Mouse (Mus musculus) liver, postnatal 0 days (tissue): ENCODE data around the gene Ptpn7. TPM values are rescaled to one million over a fixed set of nuclear protein-coding genes. Genes with fewer than 3 reads are reported as not detected.

Experiments
- ATAC-seq: fragments of 200-750 bp; cut with Nextera tagmentation; 2 replicates; pipeline ENCODE4 v1.8.0; 2017; ENCODE audit warnings: mild to moderate bottlenecking, moderate library complexity
- DNase-seq: peaks from one replicate; pipeline ENCODE4 v3.0.0-alpha.2; 2016
- H3K27ac ChIP-seq: fragments of 300-500 bp; sonication (generic); 2 replicates; pipeline ENCODE4 v1.5.1; 2014; ENCODE audit warnings: antibody characterized with exemption, moderate library complexity, mild to moderate bottlenecking, low read depth
- H3K27me3 ChIP-seq: fragments of 300-500 bp; sonication (generic); 2 replicates; pipeline ENCODE4 v1.6.1; 2014; ENCODE audit warnings: low read length, control low read depth, mixed read lengths; ENCODE audit not compliant: insufficient read depth
- H3K36me3 ChIP-seq: fragments of 300-500 bp; sonication (generic); replicated peaks from 2 replicates; pipeline ENCODE4 v1.6.1; 2014; ENCODE audit warnings: mild to moderate bottlenecking, control low read depth, low read length, moderate library complexity, mixed read lengths; ENCODE audit not compliant: insufficient read depth
- H3K4me1 ChIP-seq: fragments of 300-500 bp; sonication (generic); 2 replicates; pipeline ENCODE4 v1.6.1; 2014; ENCODE audit warnings: antibody characterized with exemption, mild to moderate bottlenecking, control low read depth; ENCODE audit not compliant: insufficient read depth
- H3K4me2 ChIP-seq: fragments of 300-500 bp; sonication (generic); 2 replicates; pipeline ENCODE4 v1.6.1; 2014; ENCODE audit warnings: low read depth, mild to moderate bottlenecking, low read length, moderate library complexity, mixed read lengths
- H3K4me3 ChIP-seq: fragments of 300-500 bp; sonication (generic); 2 replicates; pipeline ENCODE4 v1.5.1; 2014; ENCODE audit warnings: low read depth, low read length
- H3K9ac ChIP-seq: fragments of 300-500 bp; sonication (generic); replicated peaks from 2 replicates; pipeline ENCODE4 v1.6.1; 2014; ENCODE audit warnings: mild to moderate bottlenecking, moderate library complexity
- H3K9me3 ChIP-seq: fragments of 300-500 bp; sonication (generic); 2 replicates; pipeline ENCODE4 v1.6.1; 2016; ENCODE audit warnings: mild to moderate bottlenecking, control low read depth, low read length, mixed read lengths
- CTCF ChIP-seq: sonication (generic); IDR thresholded peaks from 2 replicates; pipeline ENCODE4 v1.5.1; 2016; ENCODE audit warnings: antibody characterized with exemption, low read depth
- EP300 ChIP-seq: IDR thresholded peaks from 2 replicates; pipeline ENCODE4 v1.6.1; 2016; ENCODE audit warnings: antibody characterized with exemption, low read depth, mild to moderate bottlenecking
- WGBS: fragments of 180-500 bp; shearing (Covaris S2); extraction: QIAGEN DNeasy Blood & Tissue Kit; methylation state at CpG from one replicate; pipeline ENCODE4 v1.1.7; 2014; ENCODE audit not compliant: insufficient replicate concordance; 5-methylcytosine and 5-hydroxymethylcytosine counted together
- polyA plus RNA-seq: library from polyadenylated mRNA; unstranded; fragments of >200 nt; fragmentation: Nextera tagmentation; extraction: Ambion mirVana; gene quantifications from 2 replicates; pipeline ENCODE4 v1.2.1, GENCODE M21; 2015

Gene Ptpn7
- 5.4 and 6.7 TPM in 2 replicates for polyA plus RNA-seq

DNA sequence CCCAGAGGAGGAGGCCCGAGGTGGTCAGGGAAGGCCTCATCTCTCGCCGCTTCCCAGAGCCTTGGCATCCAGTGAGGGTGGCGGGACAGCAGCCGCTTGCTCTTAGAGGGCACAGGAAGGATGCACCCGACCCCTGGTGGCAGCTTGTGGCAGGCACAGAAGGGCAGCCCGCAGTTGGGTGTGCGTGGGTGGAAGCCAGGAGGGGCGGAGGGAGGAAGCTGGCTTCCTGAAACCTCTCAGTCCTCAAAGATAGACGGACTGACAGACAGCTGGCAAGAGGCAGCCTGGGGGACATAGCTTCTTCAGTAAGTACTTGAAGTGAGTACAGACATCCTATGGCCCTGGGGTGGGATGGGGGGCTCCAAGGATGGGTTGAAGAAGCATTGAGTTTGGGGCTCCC, at the start of gene Ptpn7:
Gene Ptpn7, plus strand, starts transcription at position 228 of the 400 bp plus-strand sequence.
- DNase-seq (peak; percentile 87), ATAC-seq (peak; percentile 80)
- Histone ChIP-seq H3K9ac (peak within 1 kb of the TSS; percentile 48), H3K27ac (peak within 1 kb of the TSS; percentile 86), H3K4me1 (peaks cover 39% of the 10 kb centered on the region), H3K27me3 (no peaks in the 10 kb centered on the region), H3K4me2 (peak within 1 kb of the TSS; percentile 63), H3K9me3 (no peaks in the 10 kb centered on the region), H3K36me3 (0 out of 2 replicates have a peak, but pooled peaks cover 2% of the 10 kb centered on the region), H3K4me3 (peak within 1 kb of the TSS; percentile 39)
- TF ChIP-seq EP300 (no peak), CTCF (peak; percentile 93)
- 12% methylated on average over 10 of the region's 10 CpGs for WGBS

DNA sequence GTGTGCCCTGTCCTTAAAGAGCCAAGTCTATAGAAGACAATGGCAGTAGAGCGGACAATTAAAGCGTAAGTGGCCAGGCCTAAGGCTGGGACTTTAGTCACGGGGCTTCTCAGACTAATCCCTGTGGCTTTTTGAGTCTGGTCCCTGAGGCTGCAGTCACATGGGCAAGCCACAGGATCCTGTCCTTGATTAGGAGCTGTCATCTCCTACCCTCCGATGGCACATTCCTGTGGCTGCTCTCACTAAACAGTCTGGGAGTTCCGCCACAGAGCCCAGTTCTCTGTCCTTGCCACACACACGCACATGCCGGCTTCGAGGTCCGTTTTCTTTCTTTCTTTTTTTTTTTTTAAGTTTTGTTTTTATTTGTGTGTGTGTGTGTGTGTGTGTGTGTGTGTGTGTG, 49.0 kb upstream of the Ptpn7 start:
- Histone ChIP-seq H3K4me3 (no peak overlapping the region), H3K4me1 (no peaks in the 10 kb centered on the region), H3K27me3 (peaks cover 29% of the 10 kb centered on the region), H3K4me2 (no peak overlapping the region), H3K9me3 (no peaks in the 10 kb centered on the region), H3K27ac (no peak overlapping the region), H3K36me3 (no peaks in the 10 kb centered on the region), H3K9ac (no peak overlapping the region)
- no peak for ATAC-seq
- DNase-seq: no peak
- WGBS: 64% methylated on average over 9 of the region's 9 CpGs
- TF ChIP-seq CTCF (no peak), EP300 (no peak)

DNA sequence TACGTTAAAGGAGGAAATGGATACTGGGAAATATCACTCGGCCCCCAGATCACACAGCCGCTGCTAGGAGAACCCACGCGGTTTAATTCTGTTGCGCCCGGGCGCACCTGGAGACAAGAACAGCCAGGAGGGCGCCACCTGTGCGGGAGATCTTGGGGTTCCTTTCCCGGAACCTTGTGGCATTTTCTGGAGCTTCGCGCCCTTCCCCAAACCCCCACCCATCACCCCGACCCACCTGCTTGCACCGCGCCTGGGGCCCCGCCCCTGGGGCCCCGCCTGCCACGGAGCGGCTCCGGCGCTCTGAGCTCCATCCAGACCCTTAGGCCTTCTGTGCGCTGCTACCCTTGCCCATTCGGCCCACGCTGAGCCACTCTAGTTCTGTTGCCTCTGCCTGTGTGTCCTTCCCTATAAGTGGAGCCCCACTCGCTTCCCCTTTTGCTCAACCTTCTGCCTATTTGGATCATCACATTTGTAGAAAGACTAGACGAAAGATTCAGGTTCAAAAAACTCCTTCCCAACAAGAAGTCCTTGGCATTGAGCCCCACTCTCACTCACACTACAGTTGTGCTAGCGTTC, 47.1 kb upstream of the Ptpn7 start:
- TF ChIP-seq CTCF: no peak
- TF ChIP-seq EP300: no peak
- no peaks in the 10 kb centered on the region for H3K9me3 ChIP-seq
- H3K4me1 ChIP-seq: no peaks in the 10 kb centered on the region
- DNase-seq (no peak), ATAC-seq (no peak)
- no peak overlapping the region for H3K4me2 ChIP-seq
- H3K27me3 ChIP-seq: peaks cover 29% of the 10 kb centered on the region
- H3K9ac ChIP-seq: no peak overlapping the region
- no peaks in the 10 kb centered on the region for H3K36me3 ChIP-seq
- H3K4me3 ChIP-seq: no peak overlapping the region
- 9% methylated on average over 28 of the region's 28 CpGs for WGBS
- no peak overlapping the region for H3K27ac ChIP-seq

DNA sequence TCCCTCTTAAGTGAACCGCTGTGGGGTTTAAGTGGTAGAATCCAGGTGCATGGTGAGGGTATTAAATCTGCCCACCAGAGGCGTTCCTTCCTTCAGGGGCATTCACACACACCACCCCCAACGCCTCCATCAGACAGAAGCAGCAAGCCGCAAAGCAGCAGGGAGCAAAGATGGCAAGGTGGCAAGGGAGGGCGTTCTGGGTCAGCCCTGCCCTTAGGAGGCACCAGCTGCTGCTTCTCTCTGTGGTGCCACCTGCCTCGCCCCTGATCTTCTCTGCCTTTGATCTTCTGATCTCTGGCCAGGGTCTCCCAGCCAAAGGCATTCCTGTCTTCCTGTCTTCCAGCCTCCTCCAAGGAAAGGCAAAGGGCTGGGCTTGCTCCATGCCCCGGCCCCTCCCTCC, 46.5 kb upstream of the Ptpn7 start:
- H3K4me2 ChIP-seq: no peak overlapping the region
- TF ChIP-seq CTCF (no peak), EP300 (no peak)
- H3K27me3 ChIP-seq: peaks cover 29% of the 10 kb centered on the region
- no peak for ATAC-seq
- 26% methylated on average over 7 of the region's 7 CpGs for WGBS
- no peak overlapping the region for H3K9ac ChIP-seq
- H3K36me3 ChIP-seq: no peaks in the 10 kb centered on the region
- H3K4me1 ChIP-seq: no peaks in the 10 kb centered on the region
- no peaks in the 10 kb centered on the region for H3K9me3 ChIP-seq
- H3K27ac ChIP-seq: no peak overlapping the region
- no peak overlapping the region for H3K4me3 ChIP-seq
- no peak for DNase-seq

DNA sequence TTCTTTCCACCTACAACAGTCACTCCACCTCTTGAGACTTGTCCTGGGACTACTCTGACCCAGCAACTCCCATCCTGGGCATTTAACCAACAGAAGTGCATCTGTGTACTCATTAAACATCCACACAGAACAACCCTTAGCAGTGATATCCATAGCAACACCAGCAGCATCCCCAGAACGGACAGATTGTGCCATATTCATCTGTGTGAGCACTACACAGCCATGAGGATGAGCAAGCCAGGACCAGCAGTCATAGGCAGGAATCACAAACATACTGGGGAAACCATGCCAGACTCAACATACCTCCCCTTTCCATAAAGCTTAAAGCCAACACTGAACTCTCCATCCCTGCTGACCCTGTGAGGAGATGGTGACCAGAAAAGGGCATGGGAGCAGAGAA, 45.1 kb upstream of the Ptpn7 start:
- no peak overlapping the region for H3K27ac ChIP-seq
- H3K9me3 ChIP-seq: no peaks in the 10 kb centered on the region
- ATAC-seq (no peak), DNase-seq (no peak)
- H3K4me1 ChIP-seq: no peaks in the 10 kb centered on the region
- H3K36me3 ChIP-seq: no peaks in the 10 kb centered on the region
- H3K4me3 ChIP-seq: no peak overlapping the region
- WGBS: 50% methylated on average over 1 of the region's 1 CpGs
- H3K9ac ChIP-seq: no peak overlapping the region
- H3K27me3 ChIP-seq: peaks cover 29% of the 10 kb centered on the region
- TF ChIP-seq CTCF (no peak), EP300 (no peak)
- H3K4me2 ChIP-seq: no peak overlapping the region

DNA sequence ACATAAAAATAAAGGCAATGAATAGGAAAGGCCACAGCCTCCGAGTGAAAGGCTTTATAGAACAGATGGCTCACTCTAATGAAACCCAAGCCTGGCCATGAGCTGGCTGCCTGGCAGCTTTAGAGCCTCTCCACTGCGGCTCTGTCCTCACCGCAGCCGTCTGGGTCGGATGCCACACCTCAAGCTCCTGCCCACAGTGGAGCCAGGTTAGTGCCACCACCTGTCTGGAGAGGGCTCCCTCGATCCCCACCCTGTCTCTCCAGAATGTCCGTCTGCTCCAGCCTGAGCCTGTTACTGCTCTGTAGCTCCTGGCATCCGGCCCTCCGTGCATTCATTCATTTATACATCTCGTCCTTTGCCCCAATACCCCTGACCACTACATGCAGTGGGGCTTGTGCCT, 42.9 kb upstream of the Ptpn7 start:
- Histone ChIP-seq H3K9ac (no peak overlapping the region), H3K4me3 (no peak overlapping the region), H3K27me3 (peaks cover 25% of the 10 kb centered on the region), H3K4me2 (no peak overlapping the region), H3K36me3 (no peaks in the 10 kb centered on the region), H3K9me3 (no peaks in the 10 kb centered on the region), H3K4me1 (no peaks in the 10 kb centered on the region), H3K27ac (no peak overlapping the region)
- ATAC-seq (no peak), DNase-seq (no peak)
- WGBS: 69% methylated on average over 10 of the region's 10 CpGs
- TF ChIP-seq CTCF: no peak
- TF ChIP-seq EP300: no peak
